Mouse (Mus musculus) gastrocnemius, postnatal 14 days (tissue): ENCODE results near the gene Eln. TPM values are rescaled to one million over a fixed set of nuclear protein-coding genes. Genes with fewer than 3 reads are reported as not detected.

Experiments
- DNase-seq: peaks from one replicate; pipeline ENCODE4 v3.0.0; 2021; ENCODE audit warnings: mixed read lengths
- intact Hi-C: fragments of 180-260 bp; cut with DNase I; formaldehyde crosslinking; loops from one replicate; pipeline ENCODE4 v1.15.1; 2025; ENCODE audit warnings: low total_unique reads
- total RNA-seq, 2 experiments: library from RNA; stranded (reverse); gene quantifications; 2 replicates each; pipeline ENCODE4 v1.2.3; 2021

The Eln gene
- total RNA-seq, 2 experiments from 2014 or later = 123 to 198 TPM

DNA sequence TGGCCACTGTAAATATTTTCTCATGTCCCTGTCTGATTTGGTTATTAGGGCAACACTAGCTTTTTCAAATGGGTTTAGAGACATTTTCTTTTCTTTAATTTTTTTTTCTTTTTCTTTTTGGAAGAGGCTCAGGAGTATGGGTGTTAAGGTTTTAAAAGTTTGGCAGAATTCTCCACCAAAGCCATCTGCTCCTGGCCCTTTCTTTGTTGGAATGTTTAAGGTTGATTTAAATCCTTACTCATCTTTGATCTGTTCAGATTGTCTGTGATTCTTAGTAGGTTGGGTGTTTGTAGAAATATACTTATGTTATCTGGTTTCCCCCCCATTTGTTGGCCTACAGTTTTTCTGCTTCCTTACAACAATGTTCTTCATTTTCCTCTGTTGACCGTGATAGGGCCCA lies 54.4 kb downstream of the Eln start:
- intact Hi-C loops = no loop called here
- DNase-seq = no peak

DNA sequence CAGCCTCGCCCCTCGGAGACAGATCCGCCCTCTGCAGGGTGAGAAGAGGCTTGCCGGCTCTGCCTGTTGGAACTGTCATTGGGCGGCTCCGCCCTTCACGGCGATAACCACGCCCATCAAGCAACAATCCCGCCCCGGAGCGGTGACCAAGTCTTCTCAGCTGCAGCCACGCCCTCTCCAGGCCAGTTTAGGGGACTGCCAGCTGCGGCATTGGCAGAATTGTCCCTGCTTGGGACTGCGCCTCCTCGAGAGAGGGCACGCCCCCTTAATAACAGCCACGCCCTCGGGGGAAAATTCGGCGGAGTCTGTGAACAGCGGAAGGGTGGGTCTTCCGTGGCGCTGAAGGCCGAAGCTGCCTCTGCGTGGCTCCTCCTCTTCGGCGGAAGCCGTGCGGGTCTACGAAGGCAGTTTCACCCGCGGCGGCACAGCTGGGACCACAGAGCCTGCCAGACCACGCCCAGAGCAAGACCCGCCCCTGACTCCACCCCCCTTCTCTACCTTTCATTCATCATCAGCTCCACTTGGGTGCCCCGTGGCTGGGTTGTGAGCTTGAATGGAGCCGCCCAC lies 58.3 kb downstream of the Eln start:
- intact Hi-C loops = no loop called here
- peak; percentile 99 for DNase-seq

DNA sequence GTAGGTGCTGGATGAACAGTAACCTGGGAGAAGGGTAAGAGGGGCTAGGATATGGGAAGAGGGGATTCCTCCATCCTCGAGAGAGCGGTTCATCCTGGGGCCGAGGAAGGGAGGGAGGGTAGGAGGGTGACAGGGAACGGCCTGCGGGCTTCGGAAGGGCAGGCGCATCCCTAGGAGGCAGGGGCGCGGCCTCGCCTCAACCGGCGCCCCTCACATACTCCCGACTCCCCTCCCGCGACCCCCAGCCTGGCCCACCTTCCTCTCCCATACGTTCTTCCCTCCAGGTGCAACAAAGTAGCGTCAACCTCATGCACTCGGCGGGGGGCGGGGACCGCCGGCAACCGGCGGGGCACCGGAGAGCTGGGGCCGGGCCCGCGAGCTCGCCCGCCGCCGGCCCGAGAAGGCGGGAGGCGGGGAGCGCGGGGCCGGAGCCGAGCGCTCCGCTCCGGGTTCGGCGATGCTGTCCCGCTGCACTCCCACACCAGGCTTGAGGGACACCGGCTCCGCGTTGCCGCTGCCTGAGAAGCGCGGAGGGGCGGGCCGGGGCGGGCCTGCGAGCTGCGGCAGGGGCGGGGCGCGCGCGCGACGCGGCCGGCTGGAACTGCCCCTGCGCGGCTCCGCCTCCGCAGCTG lies 58.9 kb downstream of the Eln start, which contains the start of gene Limk1:
TSS of gene Limk1 (minus strand) at position 513 of the 632 bp plus-strand sequence.
- no peak for DNase-seq
- intact Hi-C loops = no loop called here

DNA sequence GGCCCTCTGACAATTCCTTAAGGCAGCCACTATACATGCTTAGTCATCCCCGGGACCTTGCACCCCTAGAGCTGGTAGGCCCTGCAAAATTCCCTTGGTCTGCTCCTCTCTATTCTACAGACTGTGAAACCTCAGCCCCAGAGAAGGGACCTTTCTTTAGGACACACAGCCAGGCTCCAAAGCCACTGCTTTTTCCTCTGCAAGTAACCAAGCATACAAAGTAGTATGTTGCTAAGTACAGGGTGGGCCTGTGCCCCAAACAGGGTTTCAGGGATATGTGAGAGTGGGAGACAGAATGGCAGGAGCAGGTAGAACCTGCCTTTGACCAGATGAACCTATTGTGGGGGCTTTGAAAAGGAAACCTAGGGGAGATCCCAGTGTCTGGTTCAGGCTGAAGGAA lies 59.9 kb downstream of the Eln start:
- DNase-seq = no peak
- intact Hi-C loops = no loop called here

DNA sequence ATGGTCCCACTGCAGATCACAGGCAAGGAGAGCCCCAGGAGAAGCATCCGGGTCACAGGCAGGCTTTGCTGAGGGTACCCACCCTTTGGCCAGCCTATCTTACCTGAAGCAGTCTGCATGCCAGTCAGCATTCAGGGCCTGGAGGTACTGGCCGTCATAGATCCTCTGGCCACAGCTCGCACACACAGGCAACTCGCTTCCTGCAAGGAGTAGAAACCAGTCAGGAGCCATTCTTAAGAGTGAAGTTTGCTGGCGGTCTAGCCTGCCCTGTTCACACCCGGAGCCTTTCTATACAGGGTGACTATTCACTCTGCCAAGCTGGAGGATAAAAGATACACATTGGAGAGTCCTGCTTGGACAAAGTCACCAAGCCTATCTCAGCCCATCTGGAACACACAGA lies 60.6 kb downstream of the Eln start:
- no peak for DNase-seq
- intact Hi-C loops = no loop called here

DNA sequence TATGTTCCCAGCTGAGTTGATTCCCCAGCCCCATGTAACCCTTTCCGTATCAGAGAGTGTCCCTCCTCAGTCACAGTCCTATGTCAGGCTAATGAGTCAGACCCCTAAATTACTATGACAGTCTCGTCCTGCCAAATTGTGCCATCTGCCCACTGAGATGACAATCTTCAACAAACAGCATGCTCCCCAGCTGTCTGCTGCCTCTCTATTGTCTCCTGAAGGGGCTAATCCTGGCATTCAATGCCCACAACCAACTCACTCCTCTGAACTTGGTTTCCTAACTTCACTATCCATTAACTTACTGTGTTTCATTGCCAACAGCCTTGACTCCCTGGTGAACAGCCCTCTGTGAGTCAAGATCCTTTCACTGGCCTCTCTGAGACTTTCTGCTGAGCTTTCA lies 62.7 kb downstream of the Eln start:
- intact Hi-C loops = no loop called here
- DNase-seq = no peak

DNA sequence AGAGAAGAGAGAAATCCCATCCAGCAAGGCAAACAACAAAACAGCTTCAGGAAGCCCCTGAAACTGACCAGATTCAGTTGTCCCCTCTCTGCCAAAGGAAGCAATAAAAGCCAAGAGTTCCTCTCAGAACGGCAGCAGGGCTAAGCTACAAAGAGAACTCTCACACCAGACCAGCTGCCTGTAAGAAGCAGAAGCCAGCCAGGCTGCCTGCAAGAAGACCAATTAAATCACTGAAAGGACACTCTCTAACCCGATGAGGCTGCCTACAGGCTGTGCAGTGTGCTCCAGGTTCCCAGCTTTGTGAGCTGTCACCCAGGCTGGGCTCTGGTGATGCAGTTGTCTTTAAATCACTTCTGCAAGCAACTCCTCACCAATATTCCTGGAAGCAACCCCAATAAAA lies 63.3 kb downstream of the Eln start:
- no peak for DNase-seq
- intact Hi-C loops = no loop called here

DNA sequence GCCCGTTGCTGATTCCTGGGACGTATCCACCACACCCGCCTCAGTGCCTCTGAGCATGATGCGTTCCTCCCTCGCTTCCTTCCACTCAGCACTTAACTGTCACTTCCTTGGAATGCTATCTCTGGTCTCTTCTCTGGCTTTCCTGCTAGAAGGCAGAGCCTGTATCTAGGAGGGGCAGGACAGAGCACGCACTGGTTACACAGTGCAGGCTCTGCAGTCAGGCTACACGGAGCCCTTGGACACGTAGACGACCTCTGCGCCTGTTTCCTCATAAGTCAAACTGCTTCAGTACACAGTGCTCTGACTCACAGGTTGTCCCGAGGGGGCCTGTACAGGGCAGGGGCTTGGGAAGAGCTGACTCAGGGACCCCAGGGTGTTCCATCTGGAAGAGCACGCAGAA lies 66.9 kb downstream of the Eln start:
- peak; percentile 34 for DNase-seq
- intact Hi-C loops = no loop called here

DNA sequence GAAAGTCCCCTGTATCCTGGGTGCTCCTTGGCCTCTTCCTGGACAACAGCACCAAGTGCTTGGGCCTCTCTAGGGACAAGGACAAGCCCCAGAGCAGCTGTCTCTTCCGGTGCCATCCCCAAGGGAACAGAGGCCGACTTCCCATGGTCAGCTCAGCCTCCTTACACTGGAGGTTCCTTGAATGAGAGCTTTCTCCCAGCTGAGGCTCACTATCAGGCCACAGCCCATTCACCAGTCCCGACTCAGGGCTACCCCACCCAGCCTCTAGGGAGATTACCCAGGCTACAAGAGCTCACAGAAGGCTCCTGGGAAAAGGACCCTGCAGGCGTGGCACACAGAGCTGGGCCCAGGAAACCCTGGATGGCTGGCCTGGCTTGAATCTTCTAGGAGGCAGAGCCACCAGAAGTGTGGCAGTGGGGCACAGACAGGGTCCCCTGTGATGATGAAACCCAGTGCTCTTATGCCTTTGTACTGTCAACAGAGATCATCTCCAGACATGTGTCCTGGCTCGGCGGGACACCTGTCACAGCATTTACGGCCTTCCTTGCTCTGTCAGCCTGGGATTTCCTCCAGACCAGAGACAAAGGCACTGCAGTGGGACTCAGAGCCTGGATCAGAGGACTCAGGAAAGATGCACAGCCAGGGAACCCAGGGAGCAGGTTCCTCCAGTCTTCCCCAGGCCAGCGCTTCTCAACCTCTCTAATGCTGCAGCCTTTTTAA lies 68.1 kb downstream of the Eln start:
- intact Hi-C loops = no loop called here
- peak; percentile 25 for DNase-seq

DNA sequence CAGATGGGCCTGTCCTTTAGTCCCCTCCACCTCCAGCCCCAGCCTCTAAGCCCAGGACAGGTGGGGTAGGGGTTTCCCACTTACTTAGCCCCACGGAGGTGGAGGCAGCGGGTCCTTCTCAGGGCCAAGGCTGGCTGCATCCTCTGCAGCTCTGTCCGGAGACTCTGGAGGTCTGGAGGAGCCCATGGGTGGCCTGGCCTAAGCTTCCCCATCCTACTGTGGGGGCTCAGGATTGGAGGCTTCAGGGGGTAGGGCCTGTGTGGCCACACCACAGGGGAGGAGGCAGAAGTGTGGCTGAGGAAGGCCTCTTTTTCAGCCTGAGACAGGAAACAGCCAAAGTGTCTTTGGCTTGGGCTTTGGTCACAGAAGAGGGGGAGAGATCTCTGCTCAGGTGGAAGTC lies 69.1 kb downstream of the Eln start:
- DNase-seq = peak; percentile 61
- intact Hi-C loops = no loop called here

DNA sequence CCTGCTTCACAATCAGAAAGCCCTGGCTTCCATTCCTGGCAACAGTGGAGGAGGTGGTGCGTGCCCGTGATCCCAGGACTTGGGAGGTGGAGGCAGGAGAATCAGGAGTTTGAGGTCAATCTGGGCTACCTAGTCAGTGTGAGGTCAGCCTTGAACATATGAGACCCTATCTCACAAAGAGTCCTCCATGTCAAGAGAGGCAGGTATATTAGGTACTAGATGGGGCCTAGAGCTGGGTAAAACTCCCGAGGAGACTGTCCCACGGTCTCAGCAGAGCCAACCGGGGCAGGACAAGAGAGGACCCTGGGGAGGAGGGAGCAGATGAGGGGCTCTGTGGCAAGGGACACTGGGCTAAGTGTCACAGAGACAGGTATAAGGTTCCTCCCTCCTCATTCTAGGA lies 69.6 kb downstream of the Eln start:
- DNase-seq = no peak
- intact Hi-C loops = no loop called here

DNA sequence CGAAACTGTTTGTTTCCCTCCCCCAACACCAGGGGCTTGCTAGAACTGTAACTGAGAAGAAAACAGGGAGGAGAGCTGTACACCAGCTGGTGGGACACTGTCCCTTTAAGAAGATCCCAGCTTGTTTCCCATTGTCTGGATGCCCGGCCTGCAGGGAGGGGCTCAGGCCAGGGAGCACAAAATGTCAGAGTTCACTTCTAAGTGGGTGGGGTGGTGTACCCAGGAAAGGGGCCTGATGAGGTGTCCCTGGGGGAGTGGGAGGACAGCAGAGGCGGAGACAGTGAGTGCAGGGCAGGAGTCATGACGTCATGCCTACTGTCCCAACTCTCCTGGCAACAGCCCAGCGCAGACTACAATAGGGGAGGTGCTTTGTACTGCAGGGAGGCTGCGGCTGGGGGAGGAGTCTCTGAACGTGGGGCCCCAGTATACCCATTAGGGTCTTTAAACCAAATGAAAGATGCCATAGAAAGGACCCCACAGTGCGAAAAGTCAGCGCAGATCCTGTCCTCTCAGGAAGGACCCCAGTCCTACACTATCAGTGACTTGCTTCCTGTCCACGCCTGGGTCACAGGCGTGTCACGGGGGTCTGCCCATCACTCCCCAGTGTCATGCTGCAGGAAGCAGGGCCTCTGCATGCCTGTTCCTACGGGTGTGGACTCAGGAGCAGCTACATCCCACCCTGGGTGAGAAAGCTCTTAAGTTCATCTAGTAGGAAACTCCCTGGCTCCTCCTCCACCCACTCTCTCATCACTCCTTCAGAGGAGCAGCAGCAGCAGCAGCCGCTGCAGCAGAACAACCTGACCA lies 71.0 kb downstream of the Eln start:
- intact Hi-C loops = no loop called here
- peak; percentile 82 for DNase-seq

DNA sequence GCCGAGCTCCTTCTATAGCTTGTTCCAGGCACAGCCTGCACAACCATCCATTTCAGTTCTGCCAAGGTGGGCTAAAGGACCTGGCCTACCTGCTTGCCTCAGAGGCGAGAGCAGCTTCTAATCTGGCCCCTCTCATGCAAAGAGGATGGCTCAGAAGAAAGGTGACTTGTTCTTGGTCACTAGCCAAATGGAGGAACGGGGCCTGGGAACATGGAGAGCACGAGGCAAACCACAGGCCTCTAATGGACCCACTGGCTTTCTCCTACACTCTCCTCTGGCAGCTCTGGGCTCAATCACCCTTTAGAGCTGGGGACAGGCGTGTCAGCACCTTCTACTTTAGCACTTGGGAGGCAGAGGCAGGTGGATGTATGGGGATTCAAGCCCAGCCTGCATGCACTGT lies 72.1 kb downstream of the Eln start:
- intact Hi-C loops = no loop called here
- no peak for DNase-seq

DNA sequence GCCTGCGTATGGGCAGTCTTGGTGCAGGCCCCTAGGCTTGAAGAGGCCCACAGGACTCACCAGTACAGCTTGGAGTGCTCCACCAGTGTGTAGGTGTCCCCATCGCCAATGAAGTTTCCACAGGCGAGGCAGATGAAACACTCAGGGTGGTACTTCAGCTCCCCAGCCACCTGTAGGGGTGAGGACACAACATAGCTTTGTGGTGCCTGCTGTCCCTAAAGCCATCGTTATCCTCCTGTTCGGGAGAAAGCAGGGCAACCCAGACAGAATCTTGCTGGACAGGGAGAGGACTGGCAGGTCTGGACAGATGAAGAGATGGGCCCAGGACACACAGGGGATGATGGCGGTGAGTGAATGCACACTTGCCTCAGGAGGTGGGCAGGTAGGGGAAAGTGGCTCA lies 74.5 kb downstream of the Eln start:
- no peak for DNase-seq
- intact Hi-C loops = no loop called here

DNA sequence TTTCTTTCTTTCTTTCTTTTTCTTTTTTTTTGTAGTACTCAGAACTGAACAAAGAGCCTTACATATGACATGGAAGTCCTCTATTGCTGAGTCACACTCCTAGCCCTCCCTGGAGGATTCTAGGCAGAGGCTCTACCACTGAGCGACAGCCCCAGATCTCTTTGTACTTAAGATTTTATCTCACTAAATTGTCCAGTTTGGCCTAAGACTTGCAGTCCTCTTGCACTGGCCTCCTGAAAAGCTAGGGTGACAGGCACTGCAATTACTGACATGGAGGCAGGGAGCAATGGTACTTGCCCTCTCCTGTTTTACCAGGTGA lies 75.0 kb downstream of the Eln start:
- intact Hi-C loops = no loop called here
- no peak for DNase-seq

DNA sequence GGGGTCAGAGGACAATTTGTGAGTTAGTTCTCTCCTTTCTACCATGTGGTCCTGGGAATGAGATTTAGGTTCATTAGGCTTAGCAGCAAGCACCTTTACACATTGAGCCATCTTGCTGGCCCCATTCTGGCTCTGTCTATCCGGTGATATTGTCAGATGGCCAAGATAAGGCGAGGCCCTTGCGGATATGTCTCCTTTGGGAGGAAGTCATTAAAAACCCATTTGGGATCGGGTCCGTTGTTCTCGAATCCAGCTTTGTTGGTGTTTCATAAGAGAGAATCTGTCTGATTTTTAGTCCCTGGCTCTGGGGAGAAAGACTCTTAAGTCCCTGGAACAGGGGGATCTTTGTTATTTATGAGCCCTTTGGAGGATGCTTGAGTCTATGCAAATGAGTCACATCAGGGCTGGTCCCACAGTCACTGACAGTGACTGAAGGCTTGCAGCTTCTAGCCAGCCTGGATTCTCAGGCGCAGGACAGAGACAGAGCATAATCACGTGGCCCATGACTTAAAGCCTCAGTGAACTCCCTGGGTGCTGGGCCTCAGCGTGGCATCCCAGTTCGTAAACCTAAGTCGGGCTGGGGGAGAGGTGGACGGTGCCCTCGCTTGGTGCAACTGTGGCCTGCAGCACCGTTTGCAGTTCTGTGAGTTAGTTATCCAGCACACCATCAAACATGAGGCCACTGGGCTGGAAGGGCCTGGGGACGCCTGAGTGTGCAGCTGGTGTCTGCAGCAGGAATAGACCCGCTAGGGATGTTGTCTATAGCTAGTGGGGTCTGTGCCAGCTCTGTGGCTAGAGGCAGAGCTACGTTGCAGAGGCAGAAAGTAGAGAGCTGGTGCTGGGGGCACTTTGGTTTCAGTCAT lies 75.6 kb downstream of the Eln start:
- intact Hi-C loops = no loop called here
- DNase-seq = no peak

DNA sequence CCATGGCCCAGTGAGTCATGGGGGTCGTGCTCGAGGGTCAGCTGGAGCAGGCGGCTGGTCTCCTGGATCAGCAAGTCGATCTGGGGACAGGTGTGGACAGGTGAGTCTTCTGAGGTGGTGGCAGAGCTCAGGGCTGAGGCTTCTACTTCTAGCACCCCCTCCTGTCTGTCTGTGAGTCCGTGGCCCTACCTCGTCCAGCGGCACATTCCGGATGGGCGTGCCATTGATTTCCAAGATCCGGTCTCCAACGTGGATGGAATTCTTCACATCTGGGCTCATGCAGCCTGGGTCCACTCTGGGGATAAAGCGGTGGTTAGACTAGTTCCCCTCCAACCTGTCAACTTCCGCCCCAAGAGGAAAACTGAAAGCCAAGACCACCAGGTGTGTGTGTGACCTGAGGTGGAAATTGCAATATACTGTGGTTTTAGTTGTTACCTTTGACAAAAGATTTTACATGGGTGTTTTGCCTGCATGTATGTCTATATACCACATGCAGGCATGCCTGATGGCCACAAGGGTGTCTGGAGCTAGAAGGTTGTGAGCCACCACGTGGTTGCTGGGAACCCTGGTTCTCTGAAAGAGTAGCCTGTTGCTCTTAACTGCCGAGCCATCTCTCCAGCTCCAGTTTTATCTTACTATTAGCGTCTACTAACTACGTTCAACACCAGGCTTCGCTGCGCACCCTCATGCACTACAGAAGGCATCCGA lies 78.0 kb downstream of the Eln start:
- DNase-seq = no peak
- intact Hi-C loops = no loop called here

DNA sequence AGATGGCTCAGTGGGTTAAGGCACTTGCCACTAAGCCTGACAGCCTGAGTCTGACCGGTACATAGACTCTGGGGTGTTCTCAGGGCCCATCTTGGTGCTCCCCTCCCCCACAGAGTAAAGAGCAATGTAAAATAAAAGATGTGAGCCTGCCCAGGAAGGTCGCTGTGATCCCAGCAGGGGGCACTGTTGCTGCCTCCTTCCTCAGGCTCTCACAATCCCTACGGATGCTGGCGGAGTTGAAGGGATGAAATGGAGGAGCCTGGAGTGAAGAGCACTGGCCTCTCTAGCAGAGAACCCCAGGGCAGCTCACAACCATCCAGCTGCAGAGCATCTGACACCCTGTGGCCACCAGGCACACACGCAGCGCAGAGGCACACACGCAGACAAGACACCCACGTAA lies 78.6 kb downstream of the Eln start:
- DNase-seq = peak; percentile 51
- intact Hi-C loops = no loop called here

DNA sequence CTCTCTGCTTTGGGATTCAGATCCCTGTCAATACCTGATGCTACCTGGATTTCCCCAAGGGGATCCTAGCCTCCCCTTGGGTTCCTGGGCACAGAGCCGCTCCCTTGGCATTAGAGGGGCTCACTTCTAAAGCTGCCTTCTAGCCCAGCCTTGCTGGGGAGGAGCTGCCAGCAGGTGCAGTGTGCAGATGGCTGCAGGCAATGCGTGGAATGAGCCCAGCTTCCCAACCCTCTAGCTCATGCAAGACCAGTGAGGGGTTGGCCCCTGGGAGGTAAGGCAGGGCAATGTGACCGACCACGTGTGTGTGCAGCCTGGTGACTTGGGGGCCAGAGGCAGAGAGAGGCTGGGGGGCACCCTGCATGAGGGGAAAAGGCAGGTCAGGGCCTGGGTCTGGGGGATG lies 90.4 kb downstream of the Eln start:
- DNase-seq = no peak
- intact Hi-C loops = no loop called here
